ENCODE assay signal across 16 mouse cellular contexts in the genomic region with DNA sequence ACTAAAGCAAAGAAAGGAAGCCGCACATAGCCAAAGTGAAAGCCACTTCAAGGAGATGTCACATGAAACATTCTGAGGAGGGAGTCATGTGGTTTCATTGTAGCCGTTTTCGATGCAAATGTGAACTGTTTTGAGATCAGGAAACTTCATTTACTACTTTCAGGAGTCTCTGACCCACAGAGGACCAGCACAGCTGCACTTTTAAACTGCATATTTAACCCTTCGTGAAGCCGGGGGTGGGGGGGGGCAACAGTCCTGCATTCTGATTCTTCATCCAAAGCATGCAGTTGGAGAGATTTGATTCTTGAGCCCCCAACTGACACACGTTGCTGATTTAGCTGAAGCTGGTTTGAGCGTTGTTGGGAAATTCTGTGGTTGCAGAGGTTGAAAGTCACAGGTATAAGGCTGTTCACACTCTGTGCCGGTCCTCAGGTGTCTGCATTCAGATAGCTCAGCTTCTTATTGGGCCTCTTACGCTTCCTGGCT. TPM values are rescaled to one million over a fixed set of nuclear protein-coding genes. Genes with fewer than 3 reads are reported as not detected.
A peak's percentile ranks its signal among the peaks of the same experiment; 100 is the strongest.
DNase-seq lines count a peak whose midpoint lies in the region; ATAC-seq lines count a peak whose summit lies in the region.
"Had no signal": no experiment of that assay in that cellular context is flagged by ENCODE, and none has a peak within 500 bp of the region (broad histone marks: within the 10 kb centered on the region; RNA-seq: fewer than 3 reads in every experiment).

No protein-coding gene starts in this region.

- no peak overlapping the region for H3K9ac ChIP-seq in hindbrain, embryonic 13.5 days
- H3K9ac ChIP-seq: embryonic facial prominence, embryonic 15.5 days; forebrain, embryonic 12.5 days; limb, embryonic 13.5 days had no signal

- peaks cover 32% of the 10 kb centered on the region for H3K4me1 ChIP-seq in hindbrain, embryonic 13.5 days (replicated peaks)

- H3K27me3 ChIP-seq in hindbrain, embryonic 13.5 days: no peaks in the 10 kb centered on the region
- H3K27me3 ChIP-seq: embryonic facial prominence, embryonic 15.5 days; forebrain, embryonic 12.5 days; limb, embryonic 13.5 days had no signal

- no peak overlapping the region for H3K27ac ChIP-seq in hindbrain, embryonic 13.5 days
- H3K27ac ChIP-seq: embryonic facial prominence, embryonic 15.5 days; forebrain, embryonic 12.5 days; heart, adult 2 months; limb, embryonic 13.5 days had no signal

- ATAC-seq in CD4-positive, CD25-positive, alpha-beta regulatory T cell, adult 4 months: peak; percentile 94
- peak; percentile 98 for ATAC-seq in inflammation-experienced regulatory T-cells, adult 6 months
- ATAC-seq in hindbrain, embryonic 13.5 days (ENCODE audit: low FRiP score): no peak

- WGBS in hindbrain, embryonic 13.5 days: 76% methylated on average over 9 of the region's 9 CpGs

- H3K36me3 ChIP-seq in hindbrain, embryonic 13.5 days: no peaks in the 10 kb centered on the region
- H3K36me3 ChIP-seq: embryonic facial prominence, embryonic 15.5 days; forebrain, embryonic 12.5 days; limb, embryonic 13.5 days had no signal

- H3K4me2 ChIP-seq in hindbrain, embryonic 13.5 days: no peak overlapping the region
- H3K4me2 ChIP-seq: embryonic facial prominence, embryonic 15.5 days; forebrain, embryonic 12.5 days; limb, embryonic 13.5 days had no signal

- DNase-seq in A20 (ENCODE audit: low read depth, low spot score) (peak; percentile 81), MN1 (ENCODE audit: low spot score) (no peak)
- peak; percentile 7 to 40 for DNase-seq in thymus, adult 18-20 months
- DNase-seq in retina, embryonic 14.5 days (ENCODE audit: low spot score): no peak
- DNase-seq: adrenal gland, postnatal 14 days; heart, adult 2 months; heart, postnatal 14 days; kidney, postnatal 10 days; lung, adult 2 months; right cerebral cortex, postnatal 25 days had no signal

- no peak overlapping the region for H3K4me3 ChIP-seq in hindbrain, embryonic 13.5 days
- H3K4me3 ChIP-seq: embryonic facial prominence, embryonic 15.5 days; forebrain, embryonic 12.5 days; heart, adult 2 months; limb, embryonic 13.5 days had no signal

- no peaks in the 10 kb centered on the region for H3K9me3 ChIP-seq in hindbrain, embryonic 13.5 days
- H3K9me3 ChIP-seq: embryonic facial prominence, embryonic 15.5 days; forebrain, embryonic 12.5 days; limb, embryonic 13.5 days had no signal

RNA-seq across cellular contexts. Expression of a gene that starts 18.2 kb away (rescaled TPM):
- polyA plus RNA-seq in CD4-positive, CD25-positive, alpha-beta regulatory T cell, adult 4 months (2017; shearing (Covaris generic)): 10 to 100 TPM; 17.9 to 31.8 TPM
- polyA plus RNA-seq in inflammation-experienced regulatory T-cells, adult 6 months (2017; shearing (Covaris generic)): 10 to 100 TPM; 12.9 to 20.0 (median 19.0) TPM
- polyA plus RNA-seq in hindbrain, embryonic 13.5 days (2015; fragmentation: Nextera tagmentation; extraction: Ambion mirVana): 131 and 134 TPM in 2 replicates

Comparison
In these comparisons a context has a peak if more than half of its experiments do, and no peak if none do; other contexts are left out.
1. DNase-seq: peak in A20 (single experiment) and thymus, adult 18-20 months (2 of 2); none in retina, embryonic 14.5 days (single experiment) and MN1 (single experiment).